In the genomic region with DNA sequence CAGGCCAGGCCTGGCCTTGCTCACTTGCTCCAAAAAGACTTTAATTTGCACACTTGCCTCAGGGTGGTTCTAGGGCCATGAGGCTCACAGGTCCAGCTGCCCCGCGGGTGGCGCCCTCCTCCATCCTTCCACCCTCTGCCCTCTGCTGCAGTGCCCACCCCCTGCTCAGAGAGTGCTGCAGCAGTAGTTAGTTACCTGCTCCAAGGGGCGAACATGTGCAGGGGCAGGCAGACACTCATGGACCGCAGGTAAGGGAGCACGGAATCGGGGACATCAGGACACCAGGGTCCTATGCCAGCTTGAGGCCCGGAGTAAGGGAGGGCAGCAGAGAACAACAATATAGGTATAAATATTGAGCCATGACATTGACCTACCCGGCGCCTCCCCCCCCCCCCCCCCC, we compare ENCODE assay signal across 32 mouse cellular contexts. TPM values are rescaled to one million over a fixed set of nuclear protein-coding genes. Genes with fewer than 3 reads are reported as not detected.
"Had no signal": no experiment of that assay in that cellular context is flagged by ENCODE, and none has a peak within 500 bp of the region (broad histone marks: within the 10 kb centered on the region; RNA-seq: fewer than 3 reads in every experiment).

No protein-coding gene starts in this region.

RNA-seq across cellular contexts. Expression of a gene that starts 11.7 kb away (rescaled TPM):
- total RNA-seq: heart, adult 2 months; heart, adult 8-10 months; heart, postnatal 10 days; heart, postnatal 14 days; heart, postnatal 25 days; heart, postnatal 36 days; heart, postnatal 4 days; hematopoietic stem cell, adult 5-6 weeks; hindbrain, postnatal 0 days; layer of hippocampus, adult 2 months; layer of hippocampus, postnatal 14 days; layer of hippocampus, postnatal 25 days had no signal
- polyA plus RNA-seq: heart, adult 2 months; heart, embryonic 10.5 days; heart, embryonic 11.5 days; heart, embryonic 13.5 days; heart, embryonic 15.5 days; heart, embryonic 16.5 days; heart, postnatal 0 days; hindbrain, embryonic 10.5 days; hindbrain, embryonic 11.5 days; hindbrain, embryonic 12.5 days; hindbrain, embryonic 13.5 days; hindbrain, embryonic 14.5 days; hindbrain, embryonic 15.5 days; hindbrain, embryonic 16.5 days; inflammation-experienced regulatory T-cells, adult 6 months; intestine, embryonic 14.5 days; intestine, embryonic 15.5 days; intestine, embryonic 16.5 days; intestine, postnatal 0 days; kidney, adult 2 months; large intestine, adult 2 months had no signal
